Mouse (Mus musculus) mouse trophoblast stem cell (cell line): ENCODE measurements around the gene Ephb2.

ENCODE experiments used
- in situ Hi-C, 2 experiments: fragments of 300-500 bp; cut with MseI, MboI; formaldehyde crosslinking; loops; 2 replicates in 1 of 2; 3 replicates in 1 of 2; pipeline ENCODE4 v1.15.1; 2025

The Ephb2 gene

DNA sequence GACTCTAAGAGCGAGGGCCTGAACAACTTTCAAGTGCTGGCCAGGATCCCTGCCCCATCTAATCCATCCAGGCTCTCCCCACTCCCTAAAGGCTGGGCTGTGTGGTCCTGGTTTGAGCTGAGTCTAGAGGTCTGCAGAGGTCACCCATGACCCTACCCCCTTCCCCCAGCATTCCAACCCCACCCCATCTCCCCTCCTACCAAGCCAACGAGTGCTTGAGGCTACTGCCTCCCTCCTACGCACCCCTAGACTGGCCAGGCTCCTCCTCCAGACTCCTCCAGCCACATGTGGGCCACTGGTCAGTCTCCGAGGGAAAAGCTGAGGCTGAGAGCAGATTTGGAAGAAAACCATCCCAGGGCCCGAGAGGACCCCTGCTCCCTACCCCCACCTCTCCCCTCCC lies 72.4 kb downstream of the Ephb2 start:
- in situ Hi-C loops = no loop called here

DNA sequence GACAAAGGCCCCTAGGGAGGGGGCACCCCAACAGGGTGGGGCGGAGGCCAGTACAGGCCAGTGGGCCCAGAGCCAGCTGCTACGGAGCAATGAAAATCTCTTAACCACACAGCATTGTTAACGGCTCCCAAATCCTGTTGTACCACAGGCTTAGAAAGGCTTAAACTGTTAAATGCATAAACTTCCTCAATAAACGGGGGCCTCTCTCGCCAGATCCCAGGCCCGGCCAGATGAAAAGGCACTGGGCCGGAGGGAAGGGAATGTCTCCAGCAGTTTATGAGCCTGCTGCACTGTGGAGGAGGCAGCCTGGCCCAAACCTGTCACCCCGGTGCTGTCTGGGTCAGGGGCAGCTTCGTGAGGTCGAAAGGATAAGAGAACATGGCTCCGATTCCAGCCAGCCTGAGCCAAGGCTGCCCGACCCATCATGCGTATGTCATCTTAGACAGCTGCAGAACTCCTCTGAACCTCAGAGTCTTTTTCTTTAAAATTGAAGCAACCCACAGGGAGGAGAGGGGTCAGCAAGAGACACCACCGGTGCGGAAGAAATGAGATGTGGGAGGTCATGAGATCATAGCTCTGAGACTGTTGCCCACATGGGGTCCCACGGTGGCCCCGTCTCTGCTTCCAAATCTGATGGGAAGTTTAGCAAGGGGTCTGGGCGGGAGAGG lies 73.9 kb downstream of the Ephb2 start:
- in situ Hi-C loops = no loop called here

DNA sequence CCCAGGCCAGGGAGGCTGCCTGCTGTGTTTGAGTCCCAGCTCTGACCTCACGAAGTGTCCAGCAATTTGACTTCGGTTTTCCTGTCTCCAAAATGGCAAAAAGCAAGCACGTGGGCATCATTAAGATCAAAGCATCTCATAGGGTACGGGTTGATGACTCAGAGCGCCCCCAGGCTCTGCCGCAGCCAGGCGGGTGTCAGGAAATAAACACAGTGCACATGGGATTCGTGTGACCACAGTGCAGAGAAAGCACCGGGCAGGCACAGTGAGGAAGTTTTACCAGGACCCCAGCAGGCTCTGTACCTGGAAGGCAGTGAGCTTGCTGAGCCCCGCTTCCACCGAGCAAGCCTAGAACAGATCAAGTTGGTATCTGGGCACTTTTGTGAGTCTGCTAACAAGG lies 74.9 kb downstream of the Ephb2 start:
- in situ Hi-C loops = no loop called here

DNA sequence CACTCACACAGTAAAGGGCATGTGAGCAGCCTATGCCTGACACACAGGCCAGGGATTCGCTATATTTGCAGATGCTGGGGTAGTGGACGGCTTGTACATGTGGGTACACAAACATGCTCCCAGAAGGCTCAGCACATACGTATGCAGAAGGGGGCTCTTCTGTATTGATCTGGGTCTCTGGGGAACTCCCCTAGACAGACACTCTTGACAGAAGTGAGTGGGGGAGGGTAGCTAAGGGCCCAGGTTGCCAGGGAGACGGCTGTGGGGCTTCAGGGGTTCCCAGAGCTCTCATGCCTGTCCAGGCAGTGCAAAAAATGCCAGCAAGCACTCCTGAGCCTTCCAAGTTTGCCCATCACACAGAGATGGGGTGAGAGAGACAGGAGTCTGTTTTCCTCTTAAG lies 78.7 kb downstream of the Ephb2 start:
- in situ Hi-C loops = no loop called here

DNA sequence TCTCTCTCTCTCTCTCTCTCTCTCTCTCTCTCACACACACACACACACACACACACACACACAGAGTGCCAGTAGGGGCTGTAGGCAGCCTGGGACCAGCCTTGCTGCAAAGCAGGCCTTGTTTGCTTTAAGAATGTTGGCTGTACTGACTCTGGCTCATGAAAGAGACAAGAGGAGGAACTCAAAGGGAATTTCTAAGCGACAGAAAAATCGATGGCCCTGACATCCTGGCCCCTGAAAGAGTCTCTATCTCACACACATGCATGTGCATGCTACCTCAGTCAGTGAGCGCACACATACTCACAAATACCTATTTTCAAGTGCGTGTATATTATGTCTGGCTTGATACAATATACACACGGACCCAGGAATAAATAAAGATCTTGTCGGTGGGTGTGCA lies 79.3 kb downstream of the Ephb2 start:
- in situ Hi-C loops = no loop called here

DNA sequence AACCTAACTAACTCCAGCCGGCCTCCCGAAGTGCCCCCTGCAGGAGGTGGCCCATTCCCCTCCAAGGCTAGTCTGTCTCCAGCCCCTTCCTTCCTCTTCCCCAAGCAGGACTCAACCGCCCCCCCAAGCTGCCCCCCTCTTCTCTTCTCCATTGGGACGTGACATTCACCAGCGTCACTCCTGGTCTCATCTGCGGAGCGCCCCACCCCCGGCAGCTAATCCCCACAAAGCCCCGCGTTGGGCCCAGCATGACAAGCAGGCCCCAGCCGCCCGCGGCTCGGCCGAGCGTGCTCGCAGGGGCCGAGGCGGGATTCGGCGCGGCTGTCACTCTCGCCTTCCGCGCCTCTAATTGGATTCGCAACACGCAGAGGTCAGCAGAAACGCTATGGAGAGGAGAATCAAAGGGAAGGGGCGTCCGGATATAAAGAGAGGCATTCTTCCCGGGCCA lies 80.4 kb downstream of the Ephb2 start:
- in situ Hi-C loops = no loop called here

DNA sequence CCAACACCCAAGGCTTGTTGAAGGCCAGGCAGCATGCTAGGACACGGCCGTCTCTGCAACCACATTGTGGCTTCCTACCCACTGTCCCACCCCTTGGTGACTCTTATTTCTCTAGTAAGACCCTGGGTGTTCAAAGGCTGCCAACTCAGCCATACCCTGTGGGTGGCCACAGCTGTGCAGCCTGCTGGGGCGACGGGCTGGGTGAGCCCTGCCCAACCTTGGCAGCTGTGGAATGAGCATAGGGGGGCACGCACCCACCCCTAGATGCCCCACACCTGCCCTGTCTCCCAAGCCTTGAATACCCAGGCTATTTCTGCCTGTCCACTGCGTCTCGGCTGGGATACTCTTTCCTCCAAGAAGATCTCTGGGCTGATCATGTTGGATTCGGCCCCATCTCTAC lies 81.5 kb downstream of the Ephb2 start:
- in situ Hi-C loops = no loop called here

DNA sequence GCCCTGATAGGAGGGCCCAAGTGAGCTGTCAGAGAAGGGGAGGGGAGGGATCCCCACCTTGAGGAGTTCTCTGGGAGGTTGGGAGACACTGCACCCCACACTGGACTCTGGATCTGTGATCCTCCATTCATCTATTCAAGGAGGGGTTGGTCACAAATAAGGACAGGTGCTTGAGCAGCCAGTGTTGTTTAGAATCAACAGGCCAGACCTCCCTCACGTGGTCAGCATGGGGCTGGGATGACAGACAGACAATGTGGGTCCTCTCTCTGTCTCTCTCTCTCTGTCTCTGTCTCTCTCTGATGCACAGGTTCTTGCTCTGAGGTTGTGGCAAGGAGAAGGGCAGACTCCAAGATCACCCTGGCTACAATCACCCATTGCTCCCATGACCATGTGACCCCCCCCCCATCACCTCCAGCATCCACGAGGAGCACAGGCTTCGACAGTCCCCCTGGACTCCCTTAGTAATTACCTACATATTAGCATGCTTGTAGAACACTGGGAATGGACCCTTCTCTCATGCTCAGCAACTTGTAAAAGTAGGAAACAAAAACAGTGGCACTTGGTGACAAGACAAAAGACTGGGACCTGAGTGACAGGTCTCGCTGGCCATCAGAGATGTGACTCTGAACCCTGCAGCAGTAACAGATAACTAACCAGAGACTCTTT lies 84.3 kb downstream of the Ephb2 start:
- in situ Hi-C loops = no loop called here

DNA sequence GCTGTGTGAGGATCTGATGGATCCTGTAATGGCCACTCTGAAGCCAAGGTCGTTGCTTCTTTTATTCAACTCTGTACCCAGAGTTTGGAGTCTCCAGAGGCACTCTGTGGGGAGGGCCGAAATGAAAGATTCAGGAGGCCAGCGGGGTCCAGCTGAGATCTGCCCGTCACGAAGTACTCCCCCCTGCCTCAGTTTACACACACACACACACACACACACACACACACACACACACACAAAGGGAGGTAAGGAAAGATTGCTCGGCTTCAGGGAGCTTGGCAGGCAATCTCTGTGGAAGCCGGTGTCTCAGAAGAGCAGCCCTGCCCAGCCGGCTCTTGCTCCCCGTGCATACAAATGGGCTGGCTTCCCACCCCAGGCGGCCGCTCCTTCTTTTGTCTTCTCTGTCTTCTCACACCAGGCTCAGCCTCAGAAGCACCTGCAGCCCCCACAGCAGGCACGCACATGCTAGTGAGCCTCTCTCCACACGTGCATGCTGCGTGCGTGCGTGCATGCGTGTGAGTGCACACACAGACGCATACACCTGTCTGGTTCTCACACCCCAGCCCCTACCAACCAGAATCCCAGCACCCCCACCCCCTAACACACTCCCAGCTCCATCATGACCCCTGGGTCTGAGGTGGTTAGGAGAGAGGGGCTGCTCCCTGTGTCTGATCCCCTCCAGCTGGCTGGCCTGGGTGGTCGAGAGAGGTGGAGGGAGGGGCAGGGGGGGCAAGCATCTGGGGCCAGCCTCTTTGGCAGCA lies 85.0 kb downstream of the Ephb2 start:
- in situ Hi-C loops = no loop called here

DNA sequence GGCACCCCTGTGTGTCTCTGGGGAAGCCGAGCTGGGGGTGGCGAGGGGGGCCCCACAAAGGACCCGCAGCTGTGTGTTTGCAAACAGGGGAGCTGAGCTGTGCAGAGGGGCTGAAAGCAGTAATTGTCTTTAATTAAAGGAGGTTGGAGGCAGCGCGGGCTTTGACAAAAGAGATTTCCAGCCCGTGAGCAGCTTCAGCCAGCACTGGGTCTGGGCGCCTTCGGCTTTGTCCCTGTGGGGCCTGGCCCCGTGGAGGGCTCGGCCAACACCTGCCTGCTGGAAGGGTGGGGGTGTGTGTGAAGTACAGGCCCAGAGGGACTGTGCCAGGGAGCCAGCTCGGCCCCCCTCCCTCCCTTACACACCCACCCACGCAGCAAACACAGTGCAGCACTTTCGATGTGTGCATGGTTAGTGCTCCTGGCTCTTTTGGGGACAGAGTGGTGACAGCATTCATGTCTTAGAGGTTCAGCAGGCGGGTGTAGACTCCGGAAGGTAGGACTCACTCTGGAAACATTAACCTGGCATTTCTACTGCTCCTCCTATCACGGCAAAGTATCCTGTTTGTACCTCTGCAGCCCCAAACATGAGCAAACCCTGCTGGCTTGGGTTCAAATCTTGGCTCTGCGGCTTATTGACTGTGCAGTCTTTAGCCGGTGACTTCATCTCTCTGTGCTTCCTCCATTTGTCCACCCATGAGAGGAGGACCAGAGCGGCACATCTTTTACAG lies 85.8 kb downstream of the Ephb2 start:
- in situ Hi-C loops = no loop called here

DNA sequence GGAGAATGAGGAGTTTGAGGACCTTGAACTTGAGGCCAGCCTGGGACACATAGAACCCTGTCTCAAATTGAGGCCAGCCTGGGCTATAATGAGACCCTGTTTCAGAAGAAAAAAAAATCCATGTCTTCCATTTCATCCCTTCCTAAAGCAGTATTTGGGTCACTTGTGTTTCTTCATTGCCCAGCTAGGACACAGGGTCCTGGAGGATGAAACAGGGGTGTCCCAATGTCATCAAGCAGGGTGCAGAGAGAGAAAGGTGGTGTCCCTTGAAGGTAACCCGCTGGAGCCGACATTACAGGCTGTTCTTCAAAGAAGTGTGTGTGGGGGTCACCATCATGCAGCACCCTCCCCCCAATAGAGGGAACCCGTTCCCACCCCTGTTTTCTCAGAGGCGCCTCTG lies 86.4 kb downstream of the Ephb2 start:
- in situ Hi-C loops = no loop called here

DNA sequence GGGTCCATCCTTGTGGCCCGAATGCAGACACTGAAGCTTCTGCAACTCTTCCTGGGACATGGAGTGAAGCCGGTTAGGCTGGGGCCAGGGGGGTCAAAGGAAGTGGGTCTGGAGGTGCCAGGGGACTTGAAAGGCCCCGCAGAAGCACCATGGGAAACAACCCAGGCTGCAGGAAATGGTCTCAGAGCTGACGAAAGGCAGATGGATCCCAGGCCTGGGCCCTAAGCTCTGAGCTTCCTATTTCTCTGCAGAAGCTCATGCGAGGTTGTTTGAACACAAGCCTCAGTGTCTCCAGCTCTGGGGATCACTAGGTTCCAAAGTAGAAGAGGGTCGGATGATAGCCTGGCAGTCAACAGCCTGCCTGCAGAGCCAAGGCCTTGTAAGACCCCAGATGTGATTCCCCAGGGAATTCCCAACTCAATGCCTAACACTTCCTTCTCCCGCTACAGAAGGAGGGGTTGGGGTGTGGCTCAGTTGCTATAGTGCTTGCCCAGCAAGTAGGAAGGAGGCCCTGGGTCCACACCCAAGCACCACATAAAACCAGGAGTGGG lies 86.9 kb downstream of the Ephb2 start:
- in situ Hi-C loops = no loop called here

DNA sequence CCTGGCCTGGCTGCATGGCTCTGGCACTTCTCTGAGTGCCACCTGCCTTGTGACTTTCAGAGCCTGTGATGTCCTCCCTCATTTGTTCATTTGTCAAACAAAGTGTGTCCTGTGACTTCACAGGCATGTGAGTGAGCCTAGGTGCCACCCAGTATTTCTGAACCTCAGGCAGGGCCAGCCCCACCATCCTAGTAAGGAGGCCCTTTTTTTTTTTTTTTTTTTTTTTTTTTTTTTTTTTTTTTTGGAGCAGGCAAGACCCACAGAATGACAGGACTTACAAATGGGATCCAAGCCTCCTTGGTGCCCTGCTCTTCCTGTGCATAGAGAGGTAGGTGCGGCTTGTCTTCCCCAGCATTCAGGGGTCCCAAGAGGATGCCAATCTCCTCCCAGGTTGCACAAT lies 89.3 kb downstream of the Ephb2 start:
- in situ Hi-C loops = no loop called here

DNA sequence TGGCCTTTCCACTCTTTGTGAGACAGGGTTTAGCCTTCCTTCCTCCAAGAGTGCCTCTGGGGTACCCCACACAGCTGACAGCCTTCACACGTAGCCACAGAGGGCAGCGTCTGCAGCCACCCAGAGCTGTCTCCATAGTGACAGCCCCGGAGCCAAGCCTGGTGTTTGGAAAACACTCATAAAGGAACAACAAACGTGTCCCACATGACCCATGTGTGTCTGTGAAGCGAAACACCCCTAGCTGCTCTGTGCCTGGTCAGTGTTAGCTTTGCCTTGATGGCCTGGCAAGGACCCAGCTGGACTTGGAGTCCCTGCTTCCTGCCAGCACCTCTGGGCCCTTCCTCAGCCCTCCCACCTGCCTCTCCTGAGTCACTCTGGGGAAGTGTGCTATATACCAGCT lies 93.1 kb downstream of the Ephb2 start:
- in situ Hi-C loops = no loop called here

DNA sequence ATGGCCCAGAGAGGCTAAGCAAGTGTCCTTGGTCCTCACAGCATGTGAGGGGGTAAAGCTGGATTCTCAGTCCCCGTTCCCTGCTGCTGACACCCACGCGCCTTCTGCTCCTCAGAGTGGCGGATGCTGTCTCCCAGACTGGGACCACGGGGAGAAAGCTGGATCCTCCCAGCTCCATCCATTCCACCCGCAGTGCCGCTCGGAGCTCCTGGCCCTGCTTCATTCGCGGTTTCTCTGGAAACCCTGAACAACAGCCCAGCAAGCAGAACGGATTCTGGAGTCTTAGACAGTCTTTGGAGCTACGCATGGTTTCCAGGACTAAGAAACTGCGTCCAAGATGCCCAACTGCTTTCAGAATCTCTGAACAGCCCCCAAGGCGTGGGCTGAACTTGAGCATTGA lies 93.9 kb downstream of the Ephb2 start:
- in situ Hi-C loops = no loop called here

DNA sequence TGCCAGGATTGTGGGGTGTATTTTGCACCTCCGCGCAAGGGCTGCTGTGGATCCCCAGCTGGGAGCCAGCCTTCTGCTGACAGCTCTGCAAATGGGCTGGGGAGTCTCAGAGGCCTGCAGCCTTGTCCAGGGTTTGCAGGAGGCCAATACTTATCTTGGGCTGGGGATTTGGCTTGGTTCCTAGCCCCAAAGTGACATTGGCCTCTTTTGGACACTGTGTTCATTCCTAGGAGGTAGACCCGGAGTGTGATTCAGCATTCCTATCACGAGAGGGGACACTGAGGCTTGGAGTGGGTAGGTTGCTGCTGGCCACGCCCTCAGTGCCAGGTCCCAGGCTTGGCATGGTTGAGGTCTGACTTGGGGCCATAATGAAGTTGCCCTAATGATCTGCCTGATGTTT lies 94.8 kb downstream of the Ephb2 start:
- in situ Hi-C loops = no loop called here

DNA sequence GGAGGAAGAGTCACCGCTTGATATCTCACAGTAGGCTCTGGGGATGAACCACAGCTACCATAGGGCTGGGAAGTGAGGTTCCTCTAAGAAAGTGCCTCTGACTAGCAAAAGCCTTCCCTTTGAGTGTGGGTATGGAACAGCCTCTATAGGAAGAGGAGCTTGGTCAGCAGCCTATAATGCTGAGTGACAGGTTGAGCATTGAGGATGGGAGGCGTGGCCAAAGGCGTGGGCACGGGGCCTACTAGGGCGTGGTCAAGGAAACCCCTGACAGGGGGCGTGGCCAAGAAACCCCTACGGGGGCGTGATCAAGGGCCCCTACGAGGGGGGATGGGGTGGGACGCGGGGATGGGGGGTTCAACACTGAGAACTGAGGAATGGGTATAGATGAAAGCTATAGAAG lies 96.6 kb downstream of the Ephb2 start:
- in situ Hi-C loops = no loop called here

DNA sequence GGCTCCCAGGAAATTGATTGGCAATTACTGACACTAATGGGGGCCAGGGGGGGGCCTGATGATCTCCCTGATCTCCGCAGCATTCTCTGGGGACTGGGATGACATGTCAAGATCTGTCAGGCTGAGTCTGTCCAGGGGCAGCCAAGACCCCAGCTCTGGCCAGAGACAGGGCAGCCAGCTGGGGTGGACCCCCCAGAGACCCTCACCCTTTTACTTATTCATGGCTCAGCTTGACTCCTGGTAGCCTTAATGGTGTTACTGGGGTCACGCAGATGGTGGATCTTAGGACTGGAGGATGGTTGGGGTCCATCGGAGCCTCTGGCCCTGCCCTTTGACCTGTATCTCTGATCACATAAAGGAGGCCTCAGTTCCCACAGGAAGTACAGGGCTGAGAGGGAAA lies 97.5 kb downstream of the Ephb2 start:
- in situ Hi-C loops = no loop called here

DNA sequence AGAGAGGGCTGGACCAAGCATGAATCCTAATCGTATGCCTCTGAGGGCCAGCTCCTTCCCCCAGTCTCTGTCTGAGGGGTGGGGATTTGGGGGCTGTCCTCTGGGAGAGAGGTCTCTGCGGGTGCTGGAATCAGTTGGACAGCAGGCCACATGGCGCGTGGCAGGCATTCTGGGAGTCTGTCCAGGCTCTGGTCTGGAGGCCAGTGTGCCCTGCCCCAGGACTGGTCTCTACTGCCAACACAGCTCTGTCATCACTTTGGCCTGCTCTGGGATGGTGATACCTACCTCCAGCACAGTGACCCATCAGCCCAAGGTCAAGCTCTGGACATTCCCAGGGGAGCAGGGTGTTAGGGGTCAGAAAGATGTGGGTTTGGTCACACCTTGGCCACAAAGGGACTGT lies 99.9 kb downstream of the Ephb2 start:
- in situ Hi-C loops = no loop called here

DNA sequence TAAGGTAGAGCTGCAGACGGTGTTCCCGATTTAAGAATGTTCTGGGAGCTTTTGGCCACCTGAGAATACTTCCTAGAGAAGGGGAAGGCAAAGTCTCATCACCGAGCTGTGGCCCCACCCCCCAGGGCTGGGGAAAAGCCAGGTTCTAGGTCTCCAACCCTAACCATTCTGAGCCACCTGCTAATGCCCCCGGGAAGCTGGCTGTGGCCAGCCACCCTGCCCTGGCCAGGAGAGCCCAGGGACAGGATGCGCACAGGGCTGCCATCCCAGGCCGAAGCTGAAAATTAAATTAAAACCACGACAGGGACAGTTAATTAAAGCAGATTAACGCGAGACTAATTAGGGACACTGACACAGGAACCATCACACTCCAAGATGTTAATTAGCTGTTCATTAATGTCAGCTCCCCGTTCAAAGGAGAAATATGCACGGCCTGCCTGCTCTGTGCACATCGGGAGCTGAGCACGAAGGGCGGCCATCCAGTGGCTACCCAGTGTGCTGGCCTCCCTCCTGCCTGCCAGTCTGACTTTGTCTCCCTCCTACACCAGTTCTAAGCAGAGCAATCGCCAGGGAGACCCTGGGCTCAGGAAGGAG lies 101.5 kb downstream of the Ephb2 start:
- in situ Hi-C loops = no loop called here

DNA sequence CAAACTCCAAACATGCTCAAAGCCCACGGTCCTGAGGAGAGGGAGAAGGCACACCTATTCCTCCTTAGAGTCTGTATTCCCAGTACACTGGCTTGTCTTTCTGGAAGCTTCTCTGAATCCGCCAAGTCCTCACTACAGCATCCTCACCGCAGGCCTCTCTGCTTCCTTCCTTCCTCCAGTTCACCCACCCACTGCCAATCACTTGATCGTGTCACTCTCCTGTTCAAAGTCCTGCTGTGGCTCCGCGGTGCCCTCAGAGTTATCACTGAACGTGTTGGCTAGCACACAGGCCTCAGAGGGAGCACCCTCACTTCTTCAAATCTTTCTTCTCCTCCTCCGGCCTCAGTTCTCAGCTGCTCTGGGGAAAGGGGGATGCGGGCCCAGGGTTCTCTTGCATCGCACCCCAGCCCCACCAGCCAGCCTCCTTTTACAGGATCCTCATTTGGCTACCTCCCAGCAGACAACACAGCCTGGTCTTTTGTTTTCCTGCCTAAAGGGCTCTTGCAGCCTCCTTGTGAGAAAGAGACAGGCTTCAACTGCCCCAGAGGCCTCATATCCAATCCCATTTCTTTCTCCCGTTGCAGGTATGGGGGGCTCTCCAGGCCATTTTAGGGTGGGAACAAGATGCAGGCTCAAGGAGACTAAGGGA lies 102.4 kb downstream of the Ephb2 start:
- in situ Hi-C loops = no loop called here
